Mouse (Mus musculus) kidney, postnatal 36 days (tissue): ENCODE results near the gene Sorcs2.
A peak's percentile ranks its signal among the peaks of the same experiment; 100 is the strongest.

Experiments used
- DNase-seq, 2 experiments: peaks; one replicate each; pipeline ENCODE4 v3.0.0; 2021 to 2022; ENCODE audit warnings: mixed read lengths in 2 of 2

Sorcs2 gene

DNA sequence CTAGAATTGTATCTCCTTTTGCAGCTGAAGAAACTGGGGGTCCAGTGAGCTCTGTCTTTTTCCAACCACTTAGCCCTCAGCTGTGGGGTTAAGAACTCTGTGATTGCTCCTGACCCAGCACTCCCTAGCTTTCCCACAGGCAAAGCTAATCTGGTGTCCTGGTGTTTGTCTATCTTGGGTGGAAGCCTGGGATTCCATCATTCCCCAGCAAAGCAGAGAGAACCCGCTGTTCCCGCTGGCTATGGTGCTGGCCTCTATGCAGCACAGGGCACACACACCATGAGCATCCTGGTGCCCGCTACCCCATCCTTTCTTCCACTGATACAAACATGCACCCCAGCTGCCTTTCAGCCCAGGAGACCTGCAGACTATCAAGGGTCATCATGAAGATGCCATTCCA is 42.3 kb downstream of the Sorcs2 start:
- no peak for DNase-seq

DNA sequence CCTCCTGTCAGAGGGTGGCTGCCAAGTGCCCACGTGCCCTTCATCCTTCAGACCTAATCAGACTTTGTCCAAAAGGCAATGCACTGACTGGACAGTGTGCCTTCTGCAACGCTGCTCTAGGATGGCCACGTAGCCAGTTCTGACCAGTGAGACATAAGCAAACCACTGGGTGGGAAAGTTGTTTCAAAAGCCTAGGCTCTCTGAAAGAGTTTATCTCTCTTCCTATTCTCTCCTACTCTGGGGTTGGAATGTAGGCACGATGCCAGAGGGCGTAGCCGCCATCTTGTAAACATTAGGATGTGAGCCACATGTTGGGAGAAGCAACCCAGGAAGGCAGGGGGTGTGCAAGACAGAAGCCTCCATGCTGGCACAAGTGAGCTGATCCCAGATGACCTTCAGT is 44.3 kb downstream of the Sorcs2 start:
- DNase-seq, result peak in 1 of 2 experiments; percentile 15

DNA sequence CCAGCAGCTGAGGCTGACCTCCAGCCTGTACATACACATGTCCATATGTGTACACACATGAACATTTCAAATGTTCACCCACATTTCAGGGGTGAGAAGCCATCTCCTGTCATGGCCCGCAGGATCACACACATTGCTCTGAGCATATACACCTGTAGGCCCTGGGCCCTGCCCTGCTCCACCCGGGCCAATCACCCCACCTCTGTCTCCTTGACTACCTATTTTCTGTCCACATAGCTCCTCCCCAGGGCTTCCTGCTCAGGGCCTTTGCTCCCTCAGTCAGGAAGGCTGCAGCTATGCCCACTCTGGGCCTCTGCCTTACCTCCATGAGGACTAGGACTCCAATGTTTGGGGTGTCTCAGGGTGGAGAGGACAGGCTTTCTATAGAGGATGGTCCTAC is 44.7 kb downstream of the Sorcs2 start:
- no peak for DNase-seq

DNA sequence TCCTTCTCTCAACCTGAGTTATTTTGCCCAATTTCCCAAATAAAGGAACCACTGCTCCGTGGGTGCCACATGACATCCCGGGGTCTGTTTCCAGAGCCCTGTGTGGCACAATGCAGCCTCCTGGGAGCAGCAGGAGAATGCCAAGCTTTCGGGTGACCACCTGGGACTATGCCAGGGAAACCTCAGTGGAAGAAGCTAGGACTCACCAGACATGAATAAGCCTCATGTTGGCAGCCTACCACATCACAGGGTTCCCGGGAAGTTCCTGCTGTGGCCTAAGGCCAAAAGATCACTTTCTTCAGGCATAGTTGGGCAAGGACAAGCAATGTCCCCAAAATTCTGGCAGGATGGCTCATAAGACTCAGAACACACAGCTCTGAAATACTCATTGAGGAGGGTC is 51.2 kb downstream of the Sorcs2 start:
- no peak for DNase-seq

DNA sequence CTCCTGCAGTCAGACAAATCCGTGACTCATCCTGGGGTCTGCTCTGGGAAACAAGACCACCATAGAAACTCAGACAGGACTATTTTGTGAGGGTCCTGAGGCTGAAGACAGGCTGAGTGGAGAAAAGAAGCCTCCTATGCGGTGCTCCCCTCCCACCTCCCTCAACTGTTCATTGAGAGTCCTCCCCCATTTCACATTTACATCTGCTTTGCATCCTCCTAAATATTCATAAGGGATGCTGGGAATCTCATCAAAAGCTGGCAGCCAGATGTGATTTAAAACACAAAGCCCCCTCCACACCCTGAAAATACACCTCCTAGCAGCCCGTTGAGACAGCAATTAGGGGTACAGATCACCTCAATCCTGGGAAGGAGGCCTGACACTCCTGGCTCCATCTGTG is 58.7 kb downstream of the Sorcs2 start:
- no peak for DNase-seq

DNA sequence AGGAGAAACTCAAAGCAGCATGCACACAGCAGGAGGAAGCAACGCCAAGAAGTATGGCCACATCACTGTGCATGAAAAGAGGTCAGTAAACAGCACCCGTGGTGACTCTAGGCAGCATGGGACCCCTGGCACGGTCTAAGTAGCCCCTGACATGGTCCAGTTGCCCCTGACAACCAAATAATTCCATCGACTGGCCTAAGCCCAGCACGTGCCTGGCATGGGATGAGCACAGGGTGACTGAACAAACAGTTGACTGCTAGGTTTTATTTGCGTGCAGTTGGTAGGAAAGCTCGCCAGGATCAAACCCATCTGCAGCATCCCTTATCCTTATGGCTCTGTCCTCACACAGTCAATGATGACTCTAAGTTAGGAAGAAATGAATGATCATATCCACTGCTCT is 61.7 kb downstream of the Sorcs2 start:
- no peak for DNase-seq

DNA sequence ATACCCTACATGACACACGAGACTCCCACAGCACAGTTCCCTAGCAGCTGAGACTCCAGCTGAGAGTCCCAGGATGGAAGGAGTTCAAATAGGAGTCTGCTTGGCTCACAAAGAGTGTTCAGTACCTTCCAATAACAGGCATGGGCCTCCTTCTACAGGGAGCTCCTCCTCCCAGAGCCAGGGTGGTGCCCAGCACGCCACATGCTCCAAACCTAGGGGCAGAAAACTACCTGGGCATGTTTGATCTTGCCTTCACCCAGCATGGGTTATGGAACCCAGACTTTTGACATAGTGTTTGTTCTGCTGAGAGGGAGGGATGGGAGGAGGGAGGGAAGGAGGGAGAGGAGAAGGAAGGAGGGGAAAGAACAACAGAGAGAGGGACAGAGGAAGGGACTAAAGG is 62.3 kb downstream of the Sorcs2 start:
- DNase-seq, result no peak

DNA sequence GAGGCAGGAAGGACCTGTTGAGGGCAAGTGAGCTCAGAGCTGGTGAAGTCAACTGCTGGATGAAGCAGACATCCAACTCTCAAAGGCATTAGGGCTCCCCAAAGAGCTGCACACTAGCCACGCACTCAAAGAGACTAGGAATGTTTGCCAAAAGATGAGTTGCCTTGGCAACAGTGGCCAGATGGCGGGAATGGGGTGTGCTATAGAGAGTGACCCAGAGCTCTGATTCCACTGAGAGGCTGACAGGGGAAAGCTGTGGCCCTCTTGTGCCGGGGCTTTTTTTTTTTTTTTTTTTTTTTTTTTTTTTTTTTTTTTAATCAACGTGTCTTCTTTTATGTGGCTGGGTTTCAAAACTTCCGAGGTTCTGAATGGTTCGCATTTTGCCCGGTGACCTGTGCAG is 63.7 kb downstream of the Sorcs2 start:
- DNase-seq, result no peak

DNA sequence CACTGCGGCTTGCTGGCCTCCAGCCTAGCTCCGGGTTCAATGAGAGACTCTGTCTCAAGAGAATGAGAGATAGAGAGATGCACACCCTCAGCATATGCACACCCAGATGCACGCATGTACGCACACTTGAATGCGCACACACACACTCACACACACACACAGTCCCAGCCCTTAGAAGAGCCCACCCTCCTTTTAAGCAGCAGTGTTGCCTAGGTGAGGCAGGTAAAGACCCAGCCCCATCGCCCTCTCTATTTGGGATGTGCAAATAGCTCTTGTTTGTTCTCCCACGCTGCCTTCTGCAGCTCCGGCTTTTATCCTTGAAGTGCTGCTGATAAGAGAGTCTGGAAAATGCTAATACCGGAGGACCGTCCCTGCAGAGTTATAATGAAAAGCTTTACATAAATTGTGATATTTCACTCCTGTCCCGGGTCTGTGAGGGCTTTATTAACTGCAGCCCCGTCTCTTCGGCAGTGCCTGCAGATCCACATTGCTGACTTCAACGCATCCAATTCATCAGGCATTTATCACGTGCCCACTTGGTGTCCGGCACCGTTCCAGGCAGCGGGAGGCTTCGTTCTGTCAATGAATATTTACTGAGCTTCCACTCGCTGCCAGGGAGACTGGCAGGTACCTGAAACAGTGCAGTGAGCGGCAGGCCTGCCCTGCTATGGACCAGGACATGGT is 67.3 kb downstream of the Sorcs2 start:
- DNase-seq, result peak; percentile 85

DNA sequence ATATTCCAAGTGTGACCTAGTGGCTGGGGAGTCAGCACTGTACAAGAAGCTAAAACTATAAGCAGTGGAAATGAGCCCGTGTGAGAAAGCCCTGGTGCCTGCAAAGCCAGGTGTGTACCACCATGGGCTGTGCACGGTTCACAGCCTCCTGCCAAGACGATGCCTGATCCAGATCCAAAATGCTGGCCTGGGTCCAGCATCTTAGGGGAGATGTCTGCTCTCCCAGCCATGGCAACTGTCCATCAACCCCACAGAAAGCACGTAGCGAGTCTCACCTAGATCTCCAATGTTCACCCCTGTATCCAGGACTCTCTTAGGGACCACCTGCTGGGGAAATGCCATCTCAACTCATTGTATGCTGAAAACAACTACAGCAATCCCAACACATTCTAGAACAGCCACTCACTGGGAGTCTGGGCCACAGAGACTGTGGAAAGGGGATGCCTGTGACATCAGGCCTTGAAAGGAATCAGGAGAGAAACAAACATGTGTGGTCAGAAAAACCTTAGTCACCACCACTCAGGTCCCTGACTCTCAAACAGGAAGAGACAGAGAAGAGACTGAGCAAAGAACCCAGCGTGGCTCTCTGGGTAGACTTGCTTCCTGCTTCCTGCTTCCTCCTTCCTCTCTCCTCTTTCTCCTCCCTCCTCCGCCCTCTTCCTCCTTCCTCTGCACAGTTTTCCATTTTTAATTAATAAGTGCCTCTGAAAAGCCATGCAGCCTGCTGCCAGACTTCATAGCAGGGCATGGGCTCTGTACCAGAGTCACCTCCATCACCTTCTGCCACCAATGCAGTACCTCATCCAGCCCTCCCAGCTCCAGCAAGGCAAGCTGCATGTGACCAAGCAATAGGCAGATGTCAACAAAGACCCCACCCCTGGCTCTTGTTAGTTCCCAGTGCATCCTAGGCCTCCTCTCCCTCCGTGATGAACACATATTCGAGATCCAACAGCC is 71.6 kb downstream of the Sorcs2 start:
- DNase-seq, result no peak

DNA sequence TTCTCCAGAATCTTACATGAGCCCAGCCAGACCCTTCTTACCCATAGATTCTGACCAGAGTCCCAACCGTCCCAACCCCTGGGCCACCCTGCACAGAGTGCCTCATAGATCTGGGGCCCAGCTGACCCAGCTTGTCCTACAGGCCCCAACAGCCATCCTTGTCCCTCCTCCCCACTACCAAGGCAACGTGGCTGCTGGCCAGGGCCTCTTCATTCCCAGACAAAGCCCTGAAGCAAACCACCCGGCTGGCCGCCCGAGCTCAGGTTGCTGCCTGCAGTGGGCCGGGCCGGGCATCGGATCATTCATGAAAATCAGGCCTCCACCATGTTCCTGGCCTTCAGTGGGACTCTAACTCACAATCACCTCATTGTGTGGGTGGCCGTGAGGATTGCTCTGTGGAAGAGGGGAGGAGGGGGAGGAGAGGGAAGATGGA is 73.8 kb downstream of the Sorcs2 start:
- DNase-seq, result no peak

DNA sequence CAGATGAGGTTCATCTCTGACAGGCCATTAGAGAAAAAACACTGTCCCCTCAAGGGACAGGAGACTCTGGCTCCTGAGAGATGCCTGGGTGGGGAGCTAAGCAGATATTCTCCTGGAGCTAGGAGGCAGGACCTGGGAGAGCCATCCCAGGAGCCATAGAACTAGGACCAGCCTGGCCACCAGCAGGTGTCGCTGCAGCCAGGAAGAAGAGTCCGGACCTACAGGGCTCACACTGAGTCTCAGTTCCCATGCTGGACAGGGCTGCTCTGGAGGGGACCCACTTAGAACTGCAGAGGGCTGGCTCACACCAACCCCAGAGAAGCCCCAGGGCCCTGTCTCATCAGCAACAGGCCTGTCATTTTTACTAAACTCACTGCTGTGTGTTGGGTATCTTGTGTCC is 74.4 kb downstream of the Sorcs2 start:
- peak; percentile 76 to 93 for DNase-seq

DNA sequence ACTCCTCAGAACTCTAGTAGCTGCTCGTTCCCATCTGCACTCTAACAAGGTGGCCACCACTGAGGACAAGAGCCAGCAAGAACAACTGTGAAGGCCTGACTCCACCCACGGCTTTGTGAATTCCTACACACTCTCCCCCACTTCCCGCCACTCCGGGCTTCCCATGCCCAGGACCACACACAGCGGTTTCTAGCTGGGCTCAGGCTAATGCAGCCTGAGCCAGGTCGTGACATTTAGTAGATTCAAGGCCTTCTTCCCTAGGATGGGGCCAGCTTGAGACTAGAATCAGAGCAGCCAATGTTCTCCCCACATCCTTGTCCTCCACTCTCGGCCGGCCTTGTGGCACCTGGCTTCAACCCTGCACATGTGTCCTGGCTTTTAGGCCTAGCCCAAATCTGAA is 76.4 kb downstream of the Sorcs2 start:
- no peak for DNase-seq

DNA sequence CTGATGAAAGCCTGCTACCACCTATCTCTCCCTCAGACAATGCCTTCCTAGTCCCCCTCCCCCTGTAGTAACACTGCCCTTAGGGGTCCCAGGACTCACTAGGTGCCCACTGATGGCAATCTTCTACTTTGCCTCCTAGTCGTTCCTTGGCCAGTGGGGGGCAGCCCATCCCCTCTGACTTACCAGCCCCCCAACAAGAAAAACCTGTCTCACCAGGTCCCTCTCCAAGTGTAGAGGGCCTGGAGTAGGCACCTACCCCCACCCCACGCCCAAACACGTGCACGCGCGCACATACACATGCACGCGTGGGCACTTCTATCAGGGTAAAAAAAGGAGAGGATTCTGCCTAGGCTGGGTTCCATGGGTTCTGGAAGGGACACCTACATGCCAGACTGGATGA is 77.3 kb downstream of the Sorcs2 start:
- DNase-seq, result no peak

DNA sequence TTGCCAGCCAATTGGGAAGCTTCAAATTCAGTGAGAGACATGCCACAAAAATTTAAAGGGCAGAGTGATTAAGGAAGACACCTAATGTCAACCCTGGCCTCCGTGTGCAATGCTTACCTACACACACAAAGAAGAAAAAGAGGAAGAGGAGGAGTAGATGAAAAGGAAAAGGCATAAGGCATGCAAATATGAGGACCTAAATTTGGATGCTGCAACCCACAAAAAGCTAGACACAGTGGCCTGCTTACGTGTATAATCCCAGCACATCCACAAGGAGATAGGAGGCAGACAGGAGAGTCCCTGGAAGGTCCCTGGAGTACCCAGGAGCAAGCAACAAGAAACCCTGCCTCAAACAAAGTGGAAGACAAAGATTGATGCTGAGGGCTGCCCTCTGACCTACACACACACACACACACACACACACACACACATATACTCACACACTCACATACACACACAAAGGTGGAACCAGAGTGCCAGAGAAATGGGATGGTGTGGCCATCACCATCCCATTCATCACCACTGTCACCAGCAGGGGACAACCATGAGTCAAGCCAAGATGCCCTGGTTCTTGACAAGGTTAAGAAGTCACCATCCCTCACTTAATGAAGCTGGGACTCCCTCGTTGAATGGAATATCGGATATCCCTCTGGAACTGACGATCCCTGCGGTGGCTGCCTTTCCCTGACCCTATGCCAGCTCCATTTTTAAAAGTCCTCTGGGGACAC is 80.1 kb downstream of the Sorcs2 start:
- peak in 1 of 2 experiments; percentile 13 for DNase-seq

DNA sequence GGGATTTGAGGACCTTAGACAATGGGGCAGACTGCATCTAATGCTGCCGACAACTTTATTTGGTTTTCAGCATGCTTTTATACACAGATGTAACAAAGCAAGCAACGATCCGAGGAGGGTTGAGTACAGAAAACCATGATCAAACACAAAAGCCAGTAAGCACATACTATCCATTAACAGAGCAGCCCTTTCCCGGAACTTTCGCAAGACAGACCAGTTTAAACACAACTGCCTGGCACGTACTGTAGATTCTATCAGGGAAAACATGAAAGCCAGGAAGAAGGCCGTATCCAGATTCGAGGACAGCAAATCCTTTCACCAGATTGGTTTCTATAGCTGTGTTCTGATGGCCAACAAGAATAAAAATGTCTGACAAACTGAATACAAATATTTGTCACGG is 82.8 kb downstream of the Sorcs2 start:
- DNase-seq, result no peak

DNA sequence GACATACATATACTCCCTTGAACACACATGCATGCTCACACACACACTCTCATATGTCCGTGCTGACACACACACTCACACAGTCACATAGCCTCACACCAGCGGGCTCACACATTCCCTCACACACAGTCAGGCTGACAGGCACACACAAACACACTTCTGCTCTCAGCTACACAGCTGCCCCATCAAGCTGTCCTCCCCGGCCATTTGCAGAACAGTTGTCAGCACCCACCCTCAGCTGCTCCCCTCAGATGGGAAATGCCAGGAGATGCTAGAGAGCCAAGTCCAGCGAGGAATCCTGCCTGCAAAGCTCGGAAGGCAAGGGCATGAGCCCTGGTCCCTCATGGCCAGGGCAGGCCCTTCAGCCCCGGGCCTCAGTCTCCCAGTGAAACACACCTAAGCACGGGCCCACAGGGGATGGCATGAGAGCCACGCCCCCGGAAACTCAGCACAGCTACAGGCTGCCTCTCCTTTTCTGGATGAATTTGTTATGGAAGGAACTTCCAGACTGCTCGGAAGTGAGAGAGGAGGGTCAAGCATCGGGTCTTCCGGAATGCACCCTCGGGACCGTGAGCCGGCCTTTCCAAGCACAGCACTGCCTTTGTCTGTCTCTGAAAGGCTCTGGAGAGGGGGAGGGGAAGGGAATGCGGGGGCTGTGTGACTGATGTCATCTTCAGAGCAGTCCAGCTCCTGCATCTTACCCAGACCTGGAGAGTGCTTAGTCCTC is 84.4 kb downstream of the Sorcs2 start:
- DNase-seq, result peak; percentile 70 to 79

DNA sequence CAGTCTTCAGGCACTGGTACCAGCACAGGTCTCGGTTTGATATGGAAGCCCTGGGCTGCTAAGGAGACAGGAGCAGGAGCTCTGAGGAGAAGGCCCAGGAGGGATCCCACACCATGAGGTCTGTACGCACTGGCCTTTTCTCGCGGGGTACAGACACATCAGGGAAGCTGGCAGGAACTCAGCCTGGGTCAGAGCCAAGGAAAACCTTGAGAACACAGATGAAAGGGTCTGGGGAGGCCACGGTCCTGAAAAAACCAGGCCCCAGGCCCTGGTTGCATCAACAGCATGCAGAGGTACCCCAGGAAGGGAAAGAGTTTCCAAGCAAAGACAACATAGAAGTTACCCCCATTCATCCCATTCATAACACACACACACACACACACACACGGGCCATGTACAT is 85.0 kb downstream of the Sorcs2 start:
- DNase-seq, result peak in 1 of 2 experiments; percentile 28

DNA sequence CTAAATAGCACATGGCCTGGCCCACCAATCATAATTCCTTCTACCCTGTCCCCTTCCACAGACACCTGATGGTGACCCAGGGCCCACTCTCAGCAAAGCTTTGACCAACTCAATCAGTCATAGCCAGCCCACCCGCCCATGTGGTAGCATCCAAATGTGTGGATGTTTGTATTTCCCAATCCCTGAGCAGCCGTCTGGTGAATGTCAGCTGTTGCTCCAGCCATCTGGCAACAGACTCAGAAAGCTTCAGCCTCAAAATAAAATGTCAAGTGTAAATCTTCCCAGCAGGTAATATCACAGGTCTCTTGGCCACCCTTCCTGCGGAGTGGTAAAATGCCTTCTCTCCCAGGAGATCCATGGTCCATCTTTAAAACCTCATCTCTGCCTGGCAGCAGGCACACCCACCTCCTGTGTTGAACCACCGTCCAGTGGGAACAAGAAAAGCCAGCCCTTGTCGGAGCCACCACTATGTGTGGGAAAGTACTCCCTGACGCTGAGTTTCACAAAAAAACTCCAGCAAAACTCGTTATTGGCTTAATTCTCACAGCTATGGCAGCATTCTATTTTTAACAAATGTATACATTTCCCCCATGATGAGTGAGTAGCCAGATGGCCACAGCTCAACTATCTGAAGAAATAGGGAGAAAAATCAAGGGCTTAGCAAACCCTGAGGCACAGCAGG is 93.5 kb downstream of the Sorcs2 start:
- no peak for DNase-seq

DNA sequence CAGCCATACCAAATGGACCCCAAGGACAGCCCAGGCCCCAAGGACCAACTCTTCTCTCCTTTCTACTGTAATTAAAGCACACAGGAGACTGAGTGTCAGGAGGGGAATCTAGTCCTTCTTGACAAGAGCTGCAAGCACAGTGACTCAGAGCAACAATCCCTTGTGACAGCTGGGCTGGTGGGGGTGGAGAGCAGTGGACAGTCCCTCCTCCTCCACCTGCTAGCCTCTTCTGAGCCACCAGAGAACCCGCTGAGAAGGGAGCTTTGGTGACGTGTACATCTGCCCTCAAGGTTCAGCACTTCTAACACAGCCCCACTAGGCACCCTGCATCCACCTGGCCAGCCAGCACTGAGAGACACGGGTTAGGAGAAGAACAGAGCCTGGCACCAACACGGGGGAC is 96.8 kb downstream of the Sorcs2 start:
- DNase-seq, result no peak

DNA sequence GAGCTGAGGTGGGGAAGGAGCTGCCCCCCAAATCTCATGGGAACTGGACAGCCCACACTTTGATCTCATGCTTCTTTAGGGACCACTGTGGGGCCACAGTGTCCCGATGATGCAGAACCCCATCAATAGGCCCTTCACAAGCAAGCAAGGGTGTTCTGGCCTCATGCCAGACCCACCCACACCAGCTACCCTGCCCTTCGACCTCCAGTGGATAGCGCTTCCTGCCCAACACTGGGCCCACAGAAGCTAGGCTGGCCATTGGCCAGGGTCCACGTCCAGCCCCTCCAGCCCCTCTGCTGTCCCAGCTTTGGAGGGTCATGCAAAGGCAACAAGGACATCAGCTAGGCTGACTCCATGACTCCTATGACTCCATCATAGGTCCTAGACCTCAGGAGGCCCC is 99.9 kb downstream of the Sorcs2 start:
- no peak for DNase-seq

DNA sequence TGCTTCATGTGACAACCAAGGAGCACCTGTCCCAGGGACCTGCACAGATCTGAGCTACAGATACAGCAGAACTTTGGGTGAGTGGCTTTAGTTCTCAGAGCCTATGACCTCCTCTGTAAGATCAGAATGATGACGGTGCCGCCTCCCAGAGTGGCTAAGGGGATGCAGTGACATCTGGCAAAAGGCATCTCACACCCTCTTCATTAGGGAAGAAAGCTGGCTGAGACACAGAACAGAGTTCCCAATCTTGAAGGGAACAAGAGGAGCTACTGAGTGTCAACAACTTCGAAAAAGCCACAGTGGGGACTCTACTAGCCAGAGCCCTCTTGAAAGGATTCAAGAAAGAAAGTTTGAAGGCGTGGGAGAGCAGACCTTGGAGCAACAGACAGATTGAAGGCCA is 100.7 kb downstream of the Sorcs2 start:
- DNase-seq, result no peak
